Mouse (Mus musculus) hindbrain, embryonic 12.5 days (tissue): ENCODE results near the gene Hexb. TPM values are rescaled to one million over a fixed set of nuclear protein-coding genes. Genes with fewer than 3 reads are reported as not detected.

Experiments used
- ATAC-seq: fragments of 200-750 bp; cut with Nextera tagmentation; 2 replicates; pipeline ENCODE4 v1.8.0; 2017; ENCODE audit warnings: moderate TSS enrichment; ENCODE audit not compliant: low FRiP score
- H3K27ac ChIP-seq: fragments of 300-500 bp; sonication (generic); 2 replicates; pipeline ENCODE4 v1.5.1; 2016; ENCODE audit warnings: mild to moderate bottlenecking
- H3K27me3 ChIP-seq: fragments of 300-500 bp; sonication (generic); 2 replicates; pipeline ENCODE4 v1.6.1; 2016; ENCODE audit warnings: mild to moderate bottlenecking
- H3K36me3 ChIP-seq: fragments of 300-500 bp; sonication (generic); 2 replicates; pipeline ENCODE4 v1.6.1; 2016; ENCODE audit warnings: mild to moderate bottlenecking
- H3K4me1 ChIP-seq: fragments of 300-500 bp; sonication (generic); 2 replicates; pipeline ENCODE4 v1.6.1; 2016
- H3K4me2 ChIP-seq: fragments of 300-500 bp; sonication (generic); replicated peaks from 2 replicates; pipeline ENCODE4 v1.6.1; 2016; ENCODE audit warnings: mild to moderate bottlenecking
- H3K4me3 ChIP-seq: fragments of 300-500 bp; sonication (generic); 2 replicates; pipeline ENCODE4 v1.5.1; 2016; ENCODE audit warnings: mild to moderate bottlenecking
- H3K9ac ChIP-seq: fragments of 300-500 bp; sonication (generic); 2 replicates; pipeline ENCODE4 v1.6.1; 2016; ENCODE audit warnings: mild to moderate bottlenecking, moderate library complexity
- H3K9me3 ChIP-seq: fragments of 300-500 bp; sonication (generic); replicated peaks from 2 replicates; pipeline ENCODE4 v1.6.1; 2016; ENCODE audit warnings: mild to moderate bottlenecking
- WGBS: fragments of 180-500 bp; shearing (Covaris S2); methylation state at CpG from one replicate; pipeline ENCODE4 v1.1.7; 2016; 5-methylcytosine and 5-hydroxymethylcytosine counted together
- polyA plus RNA-seq: library from polyadenylated mRNA; unstranded; fragments of >200 nt; fragmentation: Nextera tagmentation; extraction: Ambion mirVana; gene quantifications from 2 replicates; pipeline ENCODE4 v1.2.1, GENCODE M21; 2016

Hexb gene
- polyA plus RNA-seq, 1 experiment from 2014 or later: 25.8 TPM

DNA sequence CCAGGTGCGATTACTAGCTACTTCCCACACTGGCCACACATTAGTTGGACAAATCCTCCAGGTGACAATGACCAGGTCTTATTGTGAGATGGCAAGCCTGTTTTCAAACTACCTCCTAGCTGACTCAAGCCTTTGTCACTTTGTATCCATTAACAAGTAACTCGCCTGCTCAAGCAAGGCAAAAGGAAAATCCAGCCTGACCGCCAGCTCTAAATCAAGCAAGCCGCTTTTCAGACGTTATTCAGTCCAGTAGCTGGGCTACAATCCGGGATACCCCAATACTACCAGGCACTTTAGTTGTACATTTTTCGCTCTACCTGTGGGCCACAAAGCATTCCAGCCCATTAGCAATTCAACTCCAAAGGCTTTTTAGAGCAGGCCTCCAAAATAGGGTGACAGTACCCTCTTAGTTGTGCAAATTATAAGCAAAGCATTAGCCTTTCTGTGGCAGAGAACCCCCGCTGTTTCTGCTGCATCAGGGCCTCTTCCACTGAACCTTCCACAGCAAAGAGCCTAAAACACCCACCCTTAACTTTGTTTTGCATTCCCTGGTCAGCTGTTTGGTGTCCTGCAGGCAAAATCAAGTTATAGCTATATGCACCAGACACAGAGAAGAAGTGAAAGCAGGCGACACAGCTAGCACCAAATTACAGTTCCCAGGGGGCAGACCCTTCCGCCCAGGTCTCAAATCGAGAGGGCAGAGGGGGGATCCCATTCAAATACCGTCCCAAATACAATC, 1.8 kb downstream of the Hexb start:
- H3K4me3 ChIP-seq: no peak overlapping the region
- H3K36me3 ChIP-seq: no peaks in the 10 kb centered on the region
- H3K9ac ChIP-seq: no peak overlapping the region
- 0 out of 2 replicates have a peak, but pooled peaks cover 3% of the 10 kb centered on the region for H3K4me1 ChIP-seq
- H3K9me3 ChIP-seq: no peaks in the 10 kb centered on the region
- WGBS: 61% methylated on average over 12 of the region's 12 CpGs
- no peak overlapping the region for H3K27ac ChIP-seq
- H3K4me2 ChIP-seq: no peak overlapping the region
- no peaks in the 10 kb centered on the region for H3K27me3 ChIP-seq
- ATAC-seq: no peak

GRCm38 (mm10) chr13:97193420-97193819, 4.7 kb downstream of the Hexb start:
- 0 out of 2 replicates have a peak, but pooled peaks cover 3% of the 10 kb centered on the region for H3K4me1 ChIP-seq
- 63% methylated on average over 7 of the region's 7 CpGs for WGBS
- no peak overlapping the region for H3K4me3 ChIP-seq
- no peak overlapping the region for H3K4me2 ChIP-seq
- H3K36me3 ChIP-seq: 0 out of 2 replicates have a peak, but pooled peaks cover 2% of the 10 kb centered on the region
- no peaks in the 10 kb centered on the region for H3K9me3 ChIP-seq
- no peak for ATAC-seq
- no peaks in the 10 kb centered on the region for H3K27me3 ChIP-seq
- H3K27ac ChIP-seq: no peak overlapping the region
- H3K9ac ChIP-seq: no peak overlapping the region

GRCm38 (mm10) chr13:97192649-97193048, 5.5 kb downstream of the Hexb start:
- Histone ChIP-seq H3K9ac (no peak overlapping the region), H3K36me3 (0 out of 2 replicates have a peak, but pooled peaks cover 2% of the 10 kb centered on the region), H3K27me3 (no peaks in the 10 kb centered on the region), H3K27ac (no peak overlapping the region), H3K4me2 (no peak overlapping the region), H3K9me3 (no peaks in the 10 kb centered on the region), H3K4me3 (no peak overlapping the region), H3K4me1 (no peaks in the 10 kb centered on the region)
- no peak for ATAC-seq
- WGBS: 86% methylated on average over 11 of the region's 11 CpGs

GRCm38 (mm10) chr13:97187693-97188092, 10.5 kb downstream of the Hexb start:
- Histone ChIP-seq H3K27ac (no peak overlapping the region), H3K9ac (no peak overlapping the region), H3K9me3 (no peaks in the 10 kb centered on the region), H3K4me2 (no peak overlapping the region), H3K4me3 (no peak overlapping the region), H3K36me3 (0 out of 2 replicates have a peak, but pooled peaks cover 8% of the 10 kb centered on the region), H3K4me1 (no peaks in the 10 kb centered on the region), H3K27me3 (no peaks in the 10 kb centered on the region)
- no peak for ATAC-seq
- 83% methylated on average over 5 of the region's 5 CpGs for WGBS

GRCm38 (mm10) chr13:97186346-97186745, 11.8 kb downstream of the Hexb start:
- Histone ChIP-seq H3K4me2 (no peak overlapping the region), H3K27ac (no peak overlapping the region), H3K9me3 (no peaks in the 10 kb centered on the region), H3K4me1 (no peaks in the 10 kb centered on the region), H3K36me3 (0 out of 2 replicates have a peak, but pooled peaks cover 10% of the 10 kb centered on the region), H3K27me3 (no peaks in the 10 kb centered on the region), H3K4me3 (no peak overlapping the region), H3K9ac (no peak overlapping the region)
- ATAC-seq: no peak
- 86% methylated on average over 4 of the region's 4 CpGs for WGBS

DNA sequence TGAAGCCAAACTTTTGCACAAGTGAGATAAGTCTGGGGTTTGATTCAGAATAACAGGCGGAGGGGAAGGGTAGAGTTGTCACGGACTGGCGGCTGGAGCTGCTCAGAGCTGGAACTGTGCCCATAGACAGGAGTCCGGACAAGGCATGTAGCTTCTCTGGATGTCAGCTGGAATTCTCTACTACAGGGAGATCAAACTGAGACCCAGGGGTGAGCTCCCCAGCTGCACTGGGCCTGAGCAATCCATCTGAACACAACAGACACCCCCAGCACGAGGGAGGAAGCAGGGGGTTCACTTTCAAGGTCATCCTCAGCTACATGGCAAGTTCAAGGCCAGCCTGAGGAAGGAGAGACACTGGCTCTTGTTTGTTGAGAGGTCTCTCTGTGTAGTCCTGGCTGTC, 13.5 kb downstream of the Hexb start:
- no peak for ATAC-seq
- no peaks in the 10 kb centered on the region for H3K27me3 ChIP-seq
- WGBS: 81% methylated on average over 5 of the region's 5 CpGs

GRCm38 (mm10) chr13:97184168-97184567, 14.0 kb downstream of the Hexb start:
- 94% methylated on average over 2 of the region's 2 CpGs for WGBS
- H3K9ac ChIP-seq: no peak overlapping the region
- H3K27ac ChIP-seq: no peak overlapping the region
- no peaks in the 10 kb centered on the region for H3K4me1 ChIP-seq
- H3K36me3 ChIP-seq: peaks cover 24% of the 10 kb centered on the region
- H3K9me3 ChIP-seq: no peaks in the 10 kb centered on the region
- H3K4me2 ChIP-seq: no peak overlapping the region
- H3K4me3 ChIP-seq: no peak overlapping the region
- no peak for ATAC-seq
- H3K27me3 ChIP-seq: no peaks in the 10 kb centered on the region

More for the DNA sequence above, 13.5 kb downstream of the Hexb start:
- no peaks in the 10 kb centered on the region for H3K9me3 ChIP-seq
- no peaks in the 10 kb centered on the region for H3K4me1 ChIP-seq
- no peak overlapping the region for H3K4me2 ChIP-seq
- H3K9ac ChIP-seq: no peak overlapping the region
- H3K27ac ChIP-seq: no peak overlapping the region
- no peak overlapping the region for H3K4me3 ChIP-seq
- H3K36me3 ChIP-seq: peaks cover 20% of the 10 kb centered on the region; the same call in 1 of the 2 replicates

DNA sequence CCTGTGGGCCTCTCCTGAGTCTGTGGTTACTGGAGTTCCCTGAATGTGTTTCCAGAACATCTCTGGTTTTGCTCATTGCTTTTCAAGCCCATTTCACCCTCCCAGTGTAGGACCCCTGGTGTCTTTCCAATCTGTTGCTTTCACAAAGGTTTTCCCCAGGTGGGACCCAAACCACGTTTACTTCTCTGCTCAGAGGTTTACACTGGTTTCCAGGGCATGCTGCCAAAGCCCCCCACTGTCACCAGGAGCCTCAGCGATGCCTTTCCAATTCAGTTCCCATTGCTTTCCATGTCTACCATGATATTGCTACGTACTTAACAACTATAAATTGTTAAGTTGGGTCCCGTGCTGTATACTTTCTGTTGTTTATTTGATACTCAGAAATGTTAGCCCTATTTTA, 15.3 kb downstream of the Hexb start:
- no peak overlapping the region for H3K4me3 ChIP-seq
- WGBS: 71% methylated on average over 4 of the region's 4 CpGs
- no peak for ATAC-seq
- peaks cover 29% of the 10 kb centered on the region for H3K36me3 ChIP-seq
- no peaks in the 10 kb centered on the region for H3K4me1 ChIP-seq
- no peak overlapping the region for H3K4me2 ChIP-seq
- no peak overlapping the region for H3K9ac ChIP-seq
- no peaks in the 10 kb centered on the region for H3K9me3 ChIP-seq
- H3K27ac ChIP-seq: no peak overlapping the region
- H3K27me3 ChIP-seq: no peaks in the 10 kb centered on the region

GRCm38 (mm10) chr13:97180113-97180828, 17.9 kb downstream of the Hexb start:
- H3K9ac ChIP-seq: no peak overlapping the region
- ATAC-seq: no peak
- H3K27me3 ChIP-seq: no peaks in the 10 kb centered on the region
- 69% methylated on average over 6 of the region's 6 CpGs for WGBS
- H3K4me3 ChIP-seq: no peak overlapping the region
- no peaks in the 10 kb centered on the region for H3K9me3 ChIP-seq
- H3K4me1 ChIP-seq: no peaks in the 10 kb centered on the region
- peaks cover 47% of the 10 kb centered on the region for H3K36me3 ChIP-seq
- H3K27ac ChIP-seq: no peak overlapping the region
- no peak overlapping the region for H3K4me2 ChIP-seq

DNA sequence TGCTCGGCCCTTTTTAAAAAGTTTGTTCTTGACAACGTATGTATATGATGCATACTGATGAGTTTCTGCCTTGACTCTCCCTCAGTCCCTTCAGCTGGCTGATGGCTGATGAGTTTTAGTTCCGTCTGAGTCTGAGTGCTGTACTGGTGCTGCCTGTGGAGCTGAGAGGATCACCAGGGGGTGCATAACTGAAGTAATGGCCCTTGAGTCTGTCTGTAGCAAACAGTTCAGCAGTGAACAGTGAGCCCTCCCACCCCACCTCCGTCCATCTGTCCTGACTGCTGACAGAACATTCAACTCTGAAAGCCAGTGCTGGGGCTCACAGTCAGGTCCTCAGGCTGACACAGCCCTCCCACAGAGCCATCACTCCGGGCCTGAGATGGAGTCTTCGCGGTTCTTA, 19.2 kb downstream of the Hexb start:
- Histone ChIP-seq H3K4me1 (no peaks in the 10 kb centered on the region), H3K9me3 (no peaks in the 10 kb centered on the region), H3K9ac (no peak overlapping the region), H3K4me2 (no peak overlapping the region), H3K36me3 (peaks cover 60% of the 10 kb centered on the region), H3K4me3 (no peak overlapping the region), H3K27ac (no peak overlapping the region), H3K27me3 (no peaks in the 10 kb centered on the region)
- no peak for ATAC-seq
- 54% methylated on average over 7 of the region's 7 CpGs for WGBS

GRCm38 (mm10) chr13:97176731-97177130, 21.4 kb downstream of the Hexb start:
- WGBS: 91% methylated on average over 5 of the region's 5 CpGs
- no peaks in the 10 kb centered on the region for H3K9me3 ChIP-seq
- no peak overlapping the region for H3K27ac ChIP-seq
- no peaks in the 10 kb centered on the region for H3K27me3 ChIP-seq
- no peak overlapping the region for H3K4me3 ChIP-seq
- peaks cover 70% of the 10 kb centered on the region for H3K36me3 ChIP-seq
- no peak overlapping the region for H3K4me2 ChIP-seq
- H3K4me1 ChIP-seq: no peaks in the 10 kb centered on the region
- no peak overlapping the region for H3K9ac ChIP-seq
- no peak for ATAC-seq

DNA sequence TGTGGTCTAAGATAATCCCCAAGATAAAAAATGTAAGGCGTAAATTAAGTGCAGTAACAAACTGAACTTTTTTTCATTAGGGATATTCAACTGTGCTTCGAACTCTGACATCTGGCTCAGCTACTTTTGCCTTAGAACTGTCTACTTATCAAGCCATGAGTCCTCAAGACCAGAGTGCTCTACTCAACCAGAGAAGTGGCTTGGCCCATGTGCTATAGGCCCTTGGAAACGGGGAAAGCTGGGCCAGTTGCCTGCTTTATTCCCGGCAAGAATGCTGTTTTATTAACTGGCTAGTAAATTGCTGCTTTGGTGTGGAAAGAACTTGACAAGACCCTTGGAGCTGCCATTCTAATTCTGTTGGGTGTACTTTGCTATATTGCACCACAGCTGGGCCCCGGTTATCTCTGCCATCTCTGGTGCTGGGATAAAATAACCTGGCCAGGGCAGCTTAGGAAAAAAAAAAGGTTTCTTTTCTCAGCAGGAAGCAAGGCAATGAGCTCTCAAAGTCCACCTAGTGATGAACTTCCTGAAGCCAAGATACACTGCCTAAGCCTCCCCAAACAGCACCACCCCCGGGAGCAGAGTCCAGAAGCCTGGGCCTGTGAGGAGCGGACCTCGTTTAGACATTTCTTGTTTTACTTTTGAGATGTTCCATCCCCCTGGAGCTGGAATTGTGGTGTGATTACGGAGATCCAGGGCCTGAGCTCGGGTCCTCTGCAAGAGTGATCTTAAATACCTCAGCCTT, 22.5 kb downstream of the Hexb start:
- Histone ChIP-seq H3K4me1 (no peaks in the 10 kb centered on the region), H3K9me3 (no peaks in the 10 kb centered on the region), H3K27ac (no peak overlapping the region), H3K9ac (no peak overlapping the region), H3K4me2 (no peak overlapping the region), H3K36me3 (peaks cover 70% of the 10 kb centered on the region), H3K4me3 (no peak overlapping the region), H3K27me3 (no peaks in the 10 kb centered on the region)
- no peak for ATAC-seq
- 91% methylated on average over 10 of the region's 10 CpGs for WGBS
